Mouse (Mus musculus): ENCODE measurements around the gene Usp2. TPM values are rescaled to one million over a fixed set of nuclear protein-coding genes. Genes with fewer than 3 reads are reported as not detected.
"Not testable (repeated sequence)": the region's sequence is repeated elsewhere in the genome, so short reads cannot be mapped to it uniquely, and the experiment has no call there.

The Usp2 gene
- polyA plus RNA-seq, 1 experiment = not detected

- Histone ChIP-seq H3K9me3 (ENCODE audit: control insufficient read depth, low read length) (no peaks in the 10 kb centered on the region), H3K4me3 (replicated peaks) (peak overlapping the region; percentile 38), H3K27me3 (ENCODE audit: control insufficient read depth) (no peaks in the 10 kb centered on the region), H3K36me3 (ENCODE audit: control insufficient read depth) (peaks cover 70% of the 10 kb centered on the region), H3K4me1 (ENCODE audit: control insufficient read depth) (peaks cover 62% of the 10 kb centered on the region)
- TF ChIP-seq GATA1 (IDR thresholded peaks at IDR 0.05; ENCODE audit: low read length) = 0 out of 2 replicates have a peak, but pooled peaks have one; percentile 12
- no peak for TF ChIP-seq TAL1 (IDR thresholded peaks at IDR 0.05; ENCODE audit: low read length)
Observed at GRCm38 (mm10) chr9:44109360-44110095, 42.7 kb downstream of the Usp2 start.

- not testable (repeated sequence) for H3K4me3 ChIP-seq (replicated peaks); H3K27me3 ChIP-seq (ENCODE audit: control insufficient read depth); H3K9me3 ChIP-seq (ENCODE audit: control insufficient read depth, low read length)
- peaks cover 47% of the 10 kb centered on the region for H3K36me3 ChIP-seq (ENCODE audit: control insufficient read depth)
- H3K4me1 ChIP-seq (ENCODE audit: control insufficient read depth) = peaks cover 58% of the 10 kb centered on the region
Observed at GRCm38 (mm10) chr9:44111909-44112308, 45.1 kb downstream of the Usp2 start.

- no peaks in the 10 kb centered on the region for H3K9me3 ChIP-seq (ENCODE audit: control insufficient read depth, low read length)
- H3K36me3 ChIP-seq (ENCODE audit: control insufficient read depth) = peaks cover 33% of the 10 kb centered on the region
Observed at GRCm38 (mm10) chr9:44113105-44113789, 46.4 kb downstream of the Usp2 start, which contains the start of the genes Gm49380 and Rnf26. Gene Gm49380, minus strand, starts transcription at chr9:44113500. Gene Rnf26, minus strand, starts transcription at chr9:44113517.

GRCm38 (mm10) chr9:44114453-44114852, 47.6 kb downstream of the Usp2 start:
- Histone ChIP-seq H3K9me3 (ENCODE audit: control insufficient read depth, low read length) (no peaks in the 10 kb centered on the region), H3K27me3 (ENCODE audit: control insufficient read depth) (no peaks in the 10 kb centered on the region), H3K4me1 (ENCODE audit: control insufficient read depth) (peaks cover 34% of the 10 kb centered on the region), H3K36me3 (ENCODE audit: control insufficient read depth) (peaks cover 21% of the 10 kb centered on the region), H3K4me3 (replicated peaks) (peak overlapping the region; percentile 16)
- TF ChIP-seq GATA1 (IDR thresholded peaks at IDR 0.05; ENCODE audit: low read length) (no peak), TAL1 (IDR thresholded peaks at IDR 0.05; ENCODE audit: low read length) (no peak)

More at GRCm38 (mm10) chr9:44113105-44113789, 46.4 kb downstream of the Usp2 start, which contains the start of the genes Gm49380 and Rnf26:
- Histone ChIP-seq H3K4me1 (ENCODE audit: control insufficient read depth) (peaks cover 46% of the 10 kb centered on the region), H3K4me3 (replicated peaks) (peak within 1 kb of the TSS; percentile 83), H3K27me3 (ENCODE audit: control insufficient read depth) (no peaks in the 10 kb centered on the region)
- TF ChIP-seq TAL1 (IDR thresholded peaks at IDR 0.05; ENCODE audit: low read length) (no peak), GATA1 (IDR thresholded peaks at IDR 0.05; ENCODE audit: low read length) (no peak)

- Histone ChIP-seq H3K4me3 (replicated peaks) (no peak overlapping the region), H3K36me3 (ENCODE audit: control insufficient read depth) (peaks cover 10% of the 10 kb centered on the region), H3K27me3 (ENCODE audit: control insufficient read depth) (no peaks in the 10 kb centered on the region), H3K4me1 (ENCODE audit: control insufficient read depth) (peaks cover 23% of the 10 kb centered on the region), H3K9me3 (ENCODE audit: control insufficient read depth, low read length) (no peaks in the 10 kb centered on the region)
- TF ChIP-seq TAL1 (IDR thresholded peaks at IDR 0.05; ENCODE audit: low read length) (no peak), GATA1 (IDR thresholded peaks at IDR 0.05; ENCODE audit: low read length) (no peak)
Observed at GRCm38 (mm10) chr9:44115599-44115998, 48.8 kb downstream of the Usp2 start.

- Histone ChIP-seq H3K4me1 (ENCODE audit: control insufficient read depth) (peaks cover 22% of the 10 kb centered on the region), H3K27me3 (ENCODE audit: control insufficient read depth) (no peaks in the 10 kb centered on the region), H3K4me3 (replicated peaks) (no peak overlapping the region), H3K9me3 (ENCODE audit: control insufficient read depth, low read length) (no peaks in the 10 kb centered on the region), H3K36me3 (ENCODE audit: control insufficient read depth) (peaks cover 6% of the 10 kb centered on the region)
- TF ChIP-seq TAL1 (IDR thresholded peaks at IDR 0.05; ENCODE audit: low read length) (no peak), GATA1 (IDR thresholded peaks at IDR 0.05; ENCODE audit: low read length) (no peak)
Observed at GRCm38 (mm10) chr9:44116182-44116581, 49.4 kb downstream of the Usp2 start.

GRCm38 (mm10) chr9:44119011-44119410, 52.2 kb downstream of the Usp2 start:
- Histone ChIP-seq H3K36me3 (ENCODE audit: control insufficient read depth) (no peaks in the 10 kb centered on the region), H3K4me3 (replicated peaks) (no peak overlapping the region), H3K4me1 (ENCODE audit: control insufficient read depth) (peaks cover 7% of the 10 kb centered on the region), H3K27me3 (ENCODE audit: control insufficient read depth) (no peaks in the 10 kb centered on the region), H3K9me3 (ENCODE audit: control insufficient read depth, low read length) (no peaks in the 10 kb centered on the region)
- TF ChIP-seq GATA1 (IDR thresholded peaks at IDR 0.05; ENCODE audit: low read length) (no peak), TAL1 (IDR thresholded peaks at IDR 0.05; ENCODE audit: low read length) (no peak)

GRCm38 (mm10) chr9:44119948-44120465, 53.2 kb downstream of the Usp2 start:
- no peak for TF ChIP-seq TAL1 (IDR thresholded peaks at IDR 0.05; ENCODE audit: low read length)
- TF ChIP-seq GATA1 (IDR thresholded peaks at IDR 0.05; ENCODE audit: low read length) = no peak
- H3K4me3 ChIP-seq (replicated peaks) = no peak overlapping the region
- no peaks in the 10 kb centered on the region for H3K36me3 ChIP-seq (ENCODE audit: control insufficient read depth)
- no peaks in the 10 kb centered on the region; the same call in 1 of the 2 replicates for H3K4me1 ChIP-seq (ENCODE audit: control insufficient read depth)
- no peaks in the 10 kb centered on the region for H3K27me3 ChIP-seq (ENCODE audit: control insufficient read depth)
- no peaks in the 10 kb centered on the region for H3K9me3 ChIP-seq (ENCODE audit: control insufficient read depth, low read length)

- no peaks in the 10 kb centered on the region for H3K9me3 ChIP-seq (ENCODE audit: control insufficient read depth, low read length)
- no peak overlapping the region for H3K4me3 ChIP-seq (replicated peaks)
- peaks cover 3% of the 10 kb centered on the region for H3K4me1 ChIP-seq (ENCODE audit: control insufficient read depth)
- no peaks in the 10 kb centered on the region for H3K36me3 ChIP-seq (ENCODE audit: control insufficient read depth)
- TF ChIP-seq GATA1 (IDR thresholded peaks at IDR 0.05; ENCODE audit: low read length) = no peak
- no peak for TF ChIP-seq TAL1 (IDR thresholded peaks at IDR 0.05; ENCODE audit: low read length)
- H3K27me3 ChIP-seq (ENCODE audit: control insufficient read depth) = peaks cover 17% of the 10 kb centered on the region
Observed at GRCm38 (mm10) chr9:44124317-44124716, 57.5 kb downstream of the Usp2 start.

Measured in erythroblast, embryonic 14.5 days (primary cell).